Mouse (Mus musculus): ENCODE data around the gene Rnf150. TPM values are rescaled to one million over a fixed set of nuclear protein-coding genes. Genes with fewer than 3 reads are reported as not detected.

Gene Rnf150
- polyA plus RNA-seq, 1 experiment from 2014 or later, result 0.44 TPM

- DNase-seq (ENCODE audit: low spot score), result no peak
- Histone ChIP-seq H3K4me1 (replicated peaks; ENCODE audit: control insufficient read depth, insufficient read depth, low read length) (no peaks in the 10 kb centered on the region), H3K4me2 (no peak overlapping the region), H3K27ac (ENCODE audit: low read depth, low read length) (no peak overlapping the region), H3K27me3 (replicated peaks; ENCODE audit: control insufficient read depth, insufficient read depth, low read length) (no peaks in the 10 kb centered on the region), H3K9me3 (ENCODE audit: control insufficient read depth, low read length) (no peaks in the 10 kb centered on the region), H3K36me3 (ENCODE audit: control insufficient read depth, insufficient read depth, low read length) (no peaks in the 10 kb centered on the region), H3K9ac (ENCODE audit: low read depth, low read length) (no peak overlapping the region), H3K4me3 (ENCODE audit: low read depth, low read length) (no peak overlapping the region)
- 78% methylated on average over 1 of the region's 1 CpGs for WGBS
- no peak for ATAC-seq (replicated peaks; ENCODE audit: low FRiP score)
These were observed 174.2 kb downstream of the Rnf150 start for GRCm38 (mm10) chr8:83037321-83037720.

- no peak overlapping the region for H3K9ac ChIP-seq (ENCODE audit: low read depth, low read length)
- H3K4me3 ChIP-seq (ENCODE audit: low read depth, low read length), result no peak overlapping the region
- H3K4me1 ChIP-seq (replicated peaks; ENCODE audit: control insufficient read depth, insufficient read depth, low read length), result no peaks in the 10 kb centered on the region
- no peak overlapping the region for H3K4me2 ChIP-seq
- WGBS, result 86% methylated on average over 10 of the region's 10 CpGs
- no peaks in the 10 kb centered on the region for H3K9me3 ChIP-seq (ENCODE audit: control insufficient read depth, low read length)
- DNase-seq (ENCODE audit: low spot score) (no peak), ATAC-seq (replicated peaks; ENCODE audit: low FRiP score) (no peak)
- no peak overlapping the region for H3K27ac ChIP-seq (ENCODE audit: low read depth, low read length)
- no peaks in the 10 kb centered on the region for H3K27me3 ChIP-seq (replicated peaks; ENCODE audit: control insufficient read depth, insufficient read depth, low read length)
- no peaks in the 10 kb centered on the region for H3K36me3 ChIP-seq (ENCODE audit: control insufficient read depth, insufficient read depth, low read length)
These were observed 175.4 kb downstream of the Rnf150 start for GRCm38 (mm10) chr8:83038575-83038974.

GRCm38 (mm10) chr8:83041440-83041839 lies 178.3 kb downstream of the Rnf150 start:
- Histone ChIP-seq H3K27me3 (replicated peaks; ENCODE audit: control insufficient read depth, insufficient read depth, low read length) (no peaks in the 10 kb centered on the region), H3K9ac (ENCODE audit: low read depth, low read length) (no peak overlapping the region), H3K27ac (ENCODE audit: low read depth, low read length) (no peak overlapping the region), H3K4me3 (ENCODE audit: low read depth, low read length) (no peak overlapping the region), H3K36me3 (ENCODE audit: control insufficient read depth, insufficient read depth, low read length) (no peaks in the 10 kb centered on the region), H3K9me3 (ENCODE audit: control insufficient read depth, low read length) (no peaks in the 10 kb centered on the region), H3K4me1 (replicated peaks; ENCODE audit: control insufficient read depth, insufficient read depth, low read length) (no peaks in the 10 kb centered on the region), H3K4me2 (no peak overlapping the region)
- no peak for DNase-seq (ENCODE audit: low spot score)
- ATAC-seq (replicated peaks; ENCODE audit: low FRiP score), result no peak
- 73% methylated on average over 4 of the region's 4 CpGs for WGBS

DNA sequence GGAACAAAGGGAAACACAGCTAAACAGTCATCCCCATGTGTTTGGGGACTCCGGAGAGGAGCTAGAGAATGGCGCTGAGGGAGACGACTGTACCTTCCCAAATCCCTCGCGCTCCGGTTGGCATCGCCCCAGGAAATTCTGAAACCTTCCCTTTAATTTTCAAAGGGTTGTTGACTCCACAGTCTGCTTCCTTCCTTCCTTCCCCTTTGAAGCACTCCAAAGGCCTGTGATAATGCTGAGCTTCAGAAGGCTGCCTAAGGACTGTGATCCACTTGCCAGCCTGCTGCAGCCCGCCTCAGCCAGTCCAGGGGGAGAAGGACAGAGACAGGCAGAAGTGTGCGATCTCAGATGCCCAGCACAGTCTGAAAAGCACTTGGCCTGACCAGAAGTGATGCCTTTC lies 183.8 kb downstream of the Rnf150 start:
- 69% methylated on average over 9 of the region's 9 CpGs for WGBS
- H3K27me3 ChIP-seq (replicated peaks; ENCODE audit: control insufficient read depth, insufficient read depth, low read length), result no peaks in the 10 kb centered on the region
- H3K36me3 ChIP-seq (ENCODE audit: control insufficient read depth, insufficient read depth, low read length), result no peaks in the 10 kb centered on the region
- H3K9me3 ChIP-seq (ENCODE audit: control insufficient read depth, low read length), result no peaks in the 10 kb centered on the region
- ATAC-seq (replicated peaks; ENCODE audit: low FRiP score), result no peak
- H3K9ac ChIP-seq (ENCODE audit: low read depth, low read length), result no peak overlapping the region
- H3K4me2 ChIP-seq, result no peak overlapping the region
- H3K4me3 ChIP-seq (ENCODE audit: low read depth, low read length), result no peak overlapping the region
- no peak for DNase-seq (ENCODE audit: low spot score)
- H3K4me1 ChIP-seq (replicated peaks; ENCODE audit: control insufficient read depth, insufficient read depth, low read length), result no peaks in the 10 kb centered on the region
- H3K27ac ChIP-seq (ENCODE audit: low read depth, low read length), result no peak overlapping the region

DNA sequence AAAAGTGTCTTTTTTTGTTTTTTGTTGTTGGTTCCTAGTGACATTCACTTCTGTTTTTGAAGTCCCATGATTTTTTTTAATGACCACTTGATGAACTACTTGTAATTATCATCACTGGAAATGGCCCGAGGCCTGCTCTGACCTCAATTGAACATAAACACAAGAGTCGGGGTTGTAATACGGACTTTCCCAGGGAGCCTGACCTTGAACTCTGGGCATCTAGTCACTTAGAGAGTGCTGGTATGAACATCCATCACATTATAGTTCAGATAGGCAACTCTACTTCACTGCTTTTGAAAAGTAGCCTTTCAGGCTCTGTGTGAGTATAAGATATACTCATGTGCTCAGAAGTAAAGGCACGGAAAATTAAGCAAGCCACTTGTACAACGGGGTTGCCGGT lies 185.4 kb downstream of the Rnf150 start:
- H3K4me2 ChIP-seq, result no peak overlapping the region
- ATAC-seq (replicated peaks; ENCODE audit: low FRiP score) (no peak), DNase-seq (ENCODE audit: low spot score) (no peak)
- no peaks in the 10 kb centered on the region for H3K36me3 ChIP-seq (ENCODE audit: control insufficient read depth, insufficient read depth, low read length)
- H3K4me3 ChIP-seq (ENCODE audit: low read depth, low read length), result no peak overlapping the region
- H3K9me3 ChIP-seq (ENCODE audit: control insufficient read depth, low read length), result no peaks in the 10 kb centered on the region
- no peak overlapping the region for H3K27ac ChIP-seq (ENCODE audit: low read depth, low read length)
- H3K9ac ChIP-seq (ENCODE audit: low read depth, low read length), result no peak overlapping the region
- no peaks in the 10 kb centered on the region for H3K4me1 ChIP-seq (replicated peaks; ENCODE audit: control insufficient read depth, insufficient read depth, low read length)
- 74% methylated on average over 6 of the region's 6 CpGs for WGBS
- H3K27me3 ChIP-seq (replicated peaks; ENCODE audit: control insufficient read depth, insufficient read depth, low read length), result no peaks in the 10 kb centered on the region

DNA sequence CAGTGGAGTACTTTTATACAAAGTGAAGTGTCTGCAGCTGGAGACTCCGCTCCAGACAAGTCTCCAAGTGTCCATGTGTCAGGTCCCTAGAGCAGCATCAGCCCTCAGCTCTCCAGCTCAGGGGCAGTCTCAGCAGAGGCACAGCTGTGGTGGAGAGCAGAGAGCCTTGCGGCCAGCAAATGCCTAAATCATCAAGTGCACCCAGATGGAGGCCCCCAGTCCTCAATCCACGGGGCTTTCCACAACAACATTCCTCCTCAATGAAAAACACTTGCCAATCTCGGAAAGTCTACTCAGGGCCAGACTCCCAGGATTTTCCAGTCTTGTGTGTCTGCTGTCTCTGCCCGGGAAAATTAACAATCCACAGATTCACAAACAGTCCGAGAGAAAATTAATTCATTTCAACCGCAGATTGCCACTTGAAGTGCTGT lies 186.0 kb downstream of the Rnf150 start:
- H3K36me3 ChIP-seq (ENCODE audit: control insufficient read depth, insufficient read depth, low read length), result no peaks in the 10 kb centered on the region
- 68% methylated on average over 7 of the region's 7 CpGs for WGBS
- no peaks in the 10 kb centered on the region for H3K9me3 ChIP-seq (ENCODE audit: control insufficient read depth, low read length)
- H3K27me3 ChIP-seq (replicated peaks; ENCODE audit: control insufficient read depth, insufficient read depth, low read length), result no peaks in the 10 kb centered on the region
- H3K4me3 ChIP-seq (ENCODE audit: low read depth, low read length), result no peak overlapping the region
- H3K27ac ChIP-seq (ENCODE audit: low read depth, low read length), result no peak overlapping the region
- no peak for DNase-seq (ENCODE audit: low spot score)
- H3K4me1 ChIP-seq (replicated peaks; ENCODE audit: control insufficient read depth, insufficient read depth, low read length), result no peaks in the 10 kb centered on the region
- H3K9ac ChIP-seq (ENCODE audit: low read depth, low read length), result no peak overlapping the region
- no peak overlapping the region for H3K4me2 ChIP-seq
- ATAC-seq (replicated peaks; ENCODE audit: low FRiP score), result no peak

DNA sequence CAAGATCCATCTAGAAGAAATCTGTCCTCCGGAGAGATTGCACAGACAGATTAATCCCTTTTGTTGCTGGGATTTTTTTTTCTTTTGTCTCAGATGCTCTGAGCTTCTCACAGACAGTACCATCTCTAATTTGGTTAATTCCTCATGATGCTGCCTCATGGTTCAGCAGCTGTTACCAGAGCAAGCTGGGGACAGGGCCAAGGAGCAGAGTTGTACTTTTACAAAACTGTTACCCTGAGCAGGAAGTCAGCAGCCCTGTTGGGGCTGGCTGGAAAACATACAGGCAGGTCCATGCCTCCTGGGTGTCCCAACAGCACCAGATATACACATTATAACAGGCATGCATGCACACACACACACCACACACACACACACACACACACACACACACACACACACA lies 186.5 kb downstream of the Rnf150 start:
- Histone ChIP-seq H3K4me1 (replicated peaks; ENCODE audit: control insufficient read depth, insufficient read depth, low read length) (no peaks in the 10 kb centered on the region), H3K27me3 (replicated peaks; ENCODE audit: control insufficient read depth, insufficient read depth, low read length) (no peaks in the 10 kb centered on the region), H3K36me3 (ENCODE audit: control insufficient read depth, insufficient read depth, low read length) (no peaks in the 10 kb centered on the region), H3K9ac (ENCODE audit: low read depth, low read length) (no peak overlapping the region), H3K4me2 (no peak overlapping the region), H3K27ac (ENCODE audit: low read depth, low read length) (no peak overlapping the region), H3K4me3 (ENCODE audit: low read depth, low read length) (no peak overlapping the region), H3K9me3 (ENCODE audit: control insufficient read depth, low read length) (no peaks in the 10 kb centered on the region)
- no peak for ATAC-seq (replicated peaks; ENCODE audit: low FRiP score)
- no peak for DNase-seq (ENCODE audit: low spot score)
- WGBS, result 78% methylated on average over 1 of the region's 1 CpGs

DNA sequence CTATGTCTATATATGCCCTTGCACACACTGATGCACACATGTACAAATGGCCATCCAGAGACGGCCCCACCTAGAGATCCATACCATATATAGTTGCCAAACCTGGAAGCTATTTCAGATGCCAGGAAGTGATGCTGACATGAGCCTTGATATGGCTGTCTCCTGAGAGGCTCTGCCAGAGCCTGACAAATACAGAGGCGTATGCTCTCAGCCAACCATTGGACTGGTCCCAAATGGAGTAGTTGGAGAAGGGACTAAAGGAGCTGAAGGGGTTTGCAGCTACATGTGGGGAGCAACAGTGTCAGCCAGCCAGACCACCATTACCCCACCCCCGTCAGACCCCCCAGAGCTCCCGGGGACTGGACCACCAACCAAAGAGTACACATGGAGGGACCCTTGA lies 189.7 kb downstream of the Rnf150 start:
- DNase-seq (ENCODE audit: low spot score) (no peak), ATAC-seq (replicated peaks; ENCODE audit: low FRiP score) (no peak)
- Histone ChIP-seq H3K4me3 (ENCODE audit: low read depth, low read length) (no peak overlapping the region), H3K27ac (ENCODE audit: low read depth, low read length) (no peak overlapping the region), H3K4me1 (replicated peaks; ENCODE audit: control insufficient read depth, insufficient read depth, low read length) (no peaks in the 10 kb centered on the region), H3K9ac (ENCODE audit: low read depth, low read length) (no peak overlapping the region), H3K4me2 (no peak overlapping the region), H3K9me3 (ENCODE audit: control insufficient read depth, low read length) (no peaks in the 10 kb centered on the region), H3K27me3 (replicated peaks; ENCODE audit: control insufficient read depth, insufficient read depth, low read length) (no peaks in the 10 kb centered on the region), H3K36me3 (ENCODE audit: control insufficient read depth, insufficient read depth, low read length) (no peaks in the 10 kb centered on the region)
- 83% methylated on average over 4 of the region's 4 CpGs for WGBS

- ATAC-seq (replicated peaks; ENCODE audit: low FRiP score), result no peak
- no peak overlapping the region for H3K4me3 ChIP-seq (ENCODE audit: low read depth, low read length)
These were observed 191.6 kb downstream of the Rnf150 start for GRCm38 (mm10) chr8:83054801-83055200.

More at GRCm38 (mm10) chr8:83054801-83055200, 191.6 kb downstream of the Rnf150 start:
- no peak overlapping the region for H3K27ac ChIP-seq (ENCODE audit: low read depth, low read length)
- no peaks in the 10 kb centered on the region for H3K9me3 ChIP-seq (ENCODE audit: control insufficient read depth, low read length)
- WGBS, result 75% methylated on average over 3 of the region's 3 CpGs
- H3K27me3 ChIP-seq (replicated peaks; ENCODE audit: control insufficient read depth, insufficient read depth, low read length), result no peaks in the 10 kb centered on the region
- no peaks in the 10 kb centered on the region for H3K36me3 ChIP-seq (ENCODE audit: control insufficient read depth, insufficient read depth, low read length)
- no peaks in the 10 kb centered on the region for H3K4me1 ChIP-seq (replicated peaks; ENCODE audit: control insufficient read depth, insufficient read depth, low read length)
- no peak for DNase-seq (ENCODE audit: low spot score)
- H3K4me2 ChIP-seq, result no peak overlapping the region
- H3K9ac ChIP-seq (ENCODE audit: low read depth, low read length), result no peak overlapping the region

All from liver, embryonic 11.5 days (tissue).